Mouse (Mus musculus): ENCODE results near the gene Maco1.

The Maco1 gene

DNA sequence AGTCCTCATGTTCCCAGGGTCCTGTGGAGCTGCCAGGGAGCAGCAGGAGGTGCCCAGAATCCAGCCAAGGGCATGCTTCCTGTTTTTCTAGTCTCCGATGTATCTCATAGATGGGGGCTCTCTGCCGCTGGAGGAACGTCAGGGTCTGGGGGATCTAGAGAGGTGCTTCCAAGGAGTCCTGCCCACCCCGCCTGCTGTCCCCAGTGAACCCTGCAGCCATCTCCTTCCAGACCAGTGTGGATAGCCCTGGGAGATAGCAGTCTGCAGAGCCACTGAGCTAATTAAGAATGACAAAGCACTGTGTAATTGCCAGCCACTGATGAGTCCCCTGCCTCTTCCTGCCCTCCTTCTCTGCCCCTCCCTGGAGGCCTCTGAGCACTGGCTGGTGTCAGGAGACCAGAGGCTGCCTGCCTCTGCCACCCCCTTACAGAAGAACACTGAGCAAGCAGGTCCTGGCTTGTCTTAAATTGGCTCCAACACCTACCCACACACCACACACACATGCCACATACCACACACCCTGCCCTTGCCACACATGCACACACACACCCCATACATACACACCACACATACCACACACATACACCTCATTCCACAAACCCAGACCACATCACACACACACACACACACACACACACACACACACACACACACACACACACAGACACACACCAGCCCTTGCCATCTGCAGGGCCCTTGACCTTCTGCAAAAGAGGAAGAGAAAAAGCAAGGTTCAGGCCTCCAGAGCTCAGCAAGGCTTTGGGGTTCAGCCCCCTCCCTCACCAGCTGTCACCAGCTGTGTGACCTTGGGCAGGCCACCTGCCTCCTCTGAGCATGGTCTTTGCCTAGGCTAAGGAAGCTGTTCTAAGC, 80.1 kb downstream of the Maco1 start:
- no peak for DNase-seq (ENCODE audit: low read depth, low spot score)

DNA sequence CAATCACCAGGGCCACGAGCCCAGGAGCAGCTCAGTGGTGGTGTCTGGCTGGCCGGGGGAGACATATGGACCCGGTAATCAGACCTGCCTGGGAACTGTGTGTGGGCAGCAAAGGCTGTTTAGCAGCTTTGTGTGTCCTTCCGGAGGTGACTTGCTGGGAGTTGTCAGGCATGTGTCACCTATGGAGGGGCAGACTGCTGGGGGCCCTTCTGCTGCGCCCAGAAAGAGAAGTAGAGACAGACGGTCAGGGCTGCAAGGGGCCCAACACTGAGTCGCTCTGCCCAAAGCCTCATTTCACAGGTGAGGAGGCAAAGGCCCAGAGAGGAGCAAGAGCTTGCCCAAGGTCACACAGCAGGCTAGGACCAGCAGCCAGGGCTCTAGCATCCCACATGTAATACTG, 83.3 kb downstream of the Maco1 start:
- no peak for DNase-seq (ENCODE audit: low read depth, low spot score)

DNA sequence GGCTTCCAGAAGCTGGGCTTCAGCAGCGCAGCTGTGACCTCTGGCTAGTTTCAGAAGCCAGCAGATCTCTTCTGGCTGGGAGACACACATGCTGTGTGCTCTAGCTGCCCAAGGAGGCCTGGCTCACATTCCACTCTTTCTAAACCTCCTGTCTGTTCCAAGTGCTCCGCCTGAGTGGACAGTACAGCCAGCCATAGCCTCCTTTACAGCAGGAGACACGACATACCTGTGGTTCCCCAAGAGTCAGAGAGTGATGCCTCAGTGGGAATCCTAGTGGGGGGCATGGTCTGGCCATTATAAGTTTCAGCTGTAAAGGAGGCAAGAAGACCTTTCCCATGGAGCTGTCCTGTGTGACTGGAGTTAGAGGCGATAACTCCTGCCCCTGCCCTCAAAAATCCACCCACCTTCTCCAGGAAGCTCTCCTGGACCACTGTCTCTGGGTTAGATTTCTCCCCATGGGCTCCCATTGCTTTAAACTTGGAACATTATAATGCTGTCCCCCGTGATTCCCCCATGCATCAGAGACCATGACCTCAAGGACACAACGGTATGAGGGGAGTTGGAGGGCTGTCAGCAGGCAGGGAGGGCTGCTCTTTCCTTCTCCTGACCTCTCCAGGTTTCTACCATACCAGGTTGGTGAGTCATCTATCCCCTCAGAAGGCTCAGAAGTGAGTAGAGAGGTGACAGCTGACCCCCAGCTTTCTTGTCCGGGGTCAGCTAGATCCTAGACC, 83.9 kb downstream of the Maco1 start:
- peak; percentile 74 for DNase-seq (ENCODE audit: low read depth, low spot score)

DNA sequence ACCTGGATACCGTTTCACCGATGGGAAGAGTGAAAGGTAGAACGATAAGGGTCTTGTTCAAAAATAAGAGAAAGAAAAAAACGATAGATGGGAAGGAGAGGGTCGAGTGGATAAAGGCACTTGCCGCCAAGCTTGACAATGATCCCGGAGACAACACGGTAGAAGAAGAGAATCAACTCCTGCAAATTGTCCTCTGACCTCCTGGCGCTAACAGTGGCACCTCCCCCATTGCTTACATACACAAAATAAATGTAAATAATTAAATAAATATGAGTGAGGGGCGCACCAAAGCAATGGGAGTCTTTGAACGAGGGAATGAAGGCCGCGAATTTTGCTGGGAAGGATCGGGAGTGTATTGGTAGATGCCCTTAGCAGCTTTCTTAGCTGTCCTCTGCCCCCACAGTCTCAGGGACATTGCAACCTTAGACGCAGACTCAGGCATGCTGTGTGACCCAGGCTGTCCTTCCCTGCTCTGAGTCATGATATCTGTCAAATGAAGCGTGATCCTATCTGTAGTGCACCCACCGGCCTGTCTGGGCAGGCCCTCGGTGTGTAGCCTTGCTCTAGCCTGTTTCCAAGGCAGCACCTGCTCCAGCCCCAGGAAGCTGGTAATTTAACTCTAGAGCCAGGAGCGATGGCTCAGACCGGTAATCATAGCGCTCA, 84.8 kb downstream of the Maco1 start:
- no peak for DNase-seq (ENCODE audit: low read depth, low spot score)

DNA sequence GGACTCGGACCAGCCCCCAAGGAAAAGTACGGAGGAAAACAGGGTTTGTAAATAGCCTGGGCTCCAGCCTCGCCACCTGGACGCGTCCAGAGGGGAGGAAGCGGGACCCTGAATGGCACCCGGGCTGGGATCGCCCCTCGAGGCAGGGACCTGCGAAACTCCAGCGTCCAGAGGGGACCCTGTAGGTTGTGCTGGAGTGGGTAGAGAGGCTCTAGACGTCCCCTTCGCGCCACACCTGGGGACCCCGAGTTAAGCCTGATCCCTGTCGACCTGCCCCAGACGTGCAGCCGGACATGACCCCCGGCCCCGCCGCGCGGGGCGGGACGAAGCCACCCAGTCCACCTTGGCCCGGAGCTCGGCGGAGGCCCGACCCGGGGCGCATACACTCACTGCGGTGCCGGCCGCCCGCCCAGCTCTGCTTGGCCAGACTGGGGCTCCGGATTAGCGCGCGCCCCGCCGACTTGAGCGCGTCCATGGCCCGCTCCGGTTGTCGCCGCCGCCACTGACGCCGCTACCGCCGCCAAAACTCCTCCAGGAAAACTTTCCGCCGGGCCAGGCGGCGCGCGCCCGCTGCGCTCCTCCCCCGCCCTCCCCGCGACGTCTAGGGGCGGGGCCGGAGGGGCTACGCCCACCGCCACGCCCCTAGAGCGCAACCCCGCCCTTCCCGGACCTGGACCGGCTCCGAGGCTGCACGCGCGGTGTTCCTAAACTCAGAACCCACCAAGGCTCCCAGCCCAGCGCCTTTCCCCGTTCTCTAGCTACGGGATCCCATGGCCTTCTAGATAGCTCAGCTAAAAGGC, 85.5 kb downstream of the Maco1 start, which contains the start of gene Ldlrap1:
Gene Ldlrap1 (minus strand): TSS at position 599 of the 800 bp plus-strand sequence.
- DNase-seq (ENCODE audit: low read depth, low spot score): peak; percentile 71

DNA sequence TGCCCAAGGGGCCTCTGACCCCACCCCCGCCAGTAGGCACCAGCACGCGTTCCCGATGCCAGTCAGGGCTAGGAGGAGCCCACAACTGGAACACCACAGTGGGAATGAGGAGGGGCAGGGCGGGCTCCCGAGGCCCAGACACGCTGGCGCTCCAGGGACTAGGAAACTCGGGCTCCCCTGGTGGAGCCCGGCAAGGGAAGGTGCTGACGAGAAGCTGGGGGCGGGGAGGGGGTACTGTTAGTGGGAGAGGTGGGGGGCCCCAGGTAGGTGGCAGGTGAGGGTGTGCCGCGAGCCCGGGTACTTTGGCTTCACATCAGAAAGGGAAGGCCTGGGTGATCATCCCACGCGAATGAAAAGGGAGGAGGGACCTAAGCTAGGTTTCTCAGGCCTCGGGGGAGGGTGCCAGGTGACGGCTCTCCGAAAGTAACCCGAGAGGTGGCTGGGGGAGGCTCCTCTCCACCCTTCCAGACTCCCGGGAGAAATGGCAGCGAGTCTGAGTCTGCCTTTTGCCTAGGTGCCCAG, 86.2 kb downstream of the Maco1 start:
- no peak for DNase-seq (ENCODE audit: low read depth, low spot score)

DNA sequence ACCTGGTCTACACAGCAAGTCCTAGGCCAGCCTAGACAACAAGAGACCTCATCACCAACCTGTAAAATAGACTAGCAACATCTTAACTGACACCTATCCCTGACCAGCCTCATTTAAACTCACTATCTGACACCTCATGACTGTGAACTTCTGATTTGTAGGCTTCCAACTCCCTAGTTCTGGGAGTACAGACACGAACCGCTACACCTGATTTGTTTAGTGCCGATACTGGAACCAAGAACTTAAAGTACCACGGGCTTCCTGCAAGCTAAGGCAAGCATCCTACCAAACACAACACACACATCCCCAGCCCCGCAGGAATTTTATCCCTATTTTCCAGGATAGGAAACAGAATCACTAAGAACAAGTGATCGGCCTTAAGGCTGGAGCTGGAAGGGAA, 86.9 kb downstream of the Maco1 start:
- no peak for DNase-seq (ENCODE audit: low read depth, low spot score)

DNA sequence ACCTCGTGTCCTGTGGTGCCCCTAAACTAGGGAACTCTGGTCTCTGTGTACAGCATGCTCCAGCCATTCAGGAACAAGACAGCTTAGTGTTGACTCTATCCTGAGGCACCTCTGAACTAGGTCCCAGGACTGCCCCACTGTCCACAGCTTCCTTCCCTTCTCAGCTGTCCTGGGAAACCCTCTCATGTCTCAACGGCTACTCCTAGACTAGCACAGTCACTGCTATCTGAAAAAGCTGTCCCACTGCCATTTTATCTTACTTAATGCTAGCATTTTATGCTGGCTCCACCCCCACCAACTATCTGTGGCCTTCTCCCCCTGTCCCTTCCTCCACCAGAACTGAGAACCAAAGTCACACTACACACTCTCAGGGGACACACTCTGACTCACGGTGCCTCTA, 88.8 kb downstream of the Maco1 start:
- no peak for DNase-seq (ENCODE audit: low read depth, low spot score)

DNA sequence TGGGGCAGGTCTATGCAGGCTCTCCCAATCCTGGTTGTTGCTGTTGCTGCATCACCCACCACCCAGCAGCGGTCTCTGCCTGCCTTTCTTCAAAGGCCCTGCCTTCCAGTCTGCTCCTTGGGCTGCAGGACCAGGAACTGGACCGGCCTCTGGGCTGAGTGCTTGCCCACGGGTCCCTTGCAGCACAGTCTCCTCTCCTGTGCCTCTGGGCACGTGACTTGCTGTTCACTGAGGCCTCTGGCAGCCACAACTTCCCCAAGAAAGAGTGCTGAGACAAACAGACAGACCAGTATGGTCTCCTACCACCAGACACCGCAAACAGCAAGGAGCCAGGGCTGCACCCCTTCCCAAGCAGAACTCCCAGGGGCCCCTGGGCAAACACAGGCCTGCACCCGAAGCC, 90.8 kb downstream of the Maco1 start:
- DNase-seq (ENCODE audit: low read depth, low spot score): no peak

DNA sequence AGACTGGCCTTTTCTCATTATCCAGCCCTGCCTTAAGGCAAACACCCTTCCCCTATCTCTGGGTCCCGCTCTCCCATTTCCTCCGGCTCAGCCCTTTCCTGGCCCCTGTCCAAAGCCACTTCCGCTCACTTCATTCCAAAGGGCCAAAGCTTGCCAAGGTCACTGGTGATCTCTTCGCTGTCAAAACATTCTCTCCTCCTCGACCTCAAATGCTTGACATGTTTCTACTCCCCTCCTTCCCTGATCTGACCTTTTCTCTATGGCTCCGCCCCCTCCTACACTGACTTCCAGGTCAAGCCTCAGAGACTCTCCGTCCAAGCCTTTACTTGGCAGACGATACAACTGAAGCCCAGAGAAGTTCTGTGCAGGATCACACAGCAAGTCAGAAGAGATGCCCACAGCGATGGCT, 92.3 kb downstream of the Maco1 start:
- peak; percentile 75 for DNase-seq (ENCODE audit: low read depth, low spot score)

DNA sequence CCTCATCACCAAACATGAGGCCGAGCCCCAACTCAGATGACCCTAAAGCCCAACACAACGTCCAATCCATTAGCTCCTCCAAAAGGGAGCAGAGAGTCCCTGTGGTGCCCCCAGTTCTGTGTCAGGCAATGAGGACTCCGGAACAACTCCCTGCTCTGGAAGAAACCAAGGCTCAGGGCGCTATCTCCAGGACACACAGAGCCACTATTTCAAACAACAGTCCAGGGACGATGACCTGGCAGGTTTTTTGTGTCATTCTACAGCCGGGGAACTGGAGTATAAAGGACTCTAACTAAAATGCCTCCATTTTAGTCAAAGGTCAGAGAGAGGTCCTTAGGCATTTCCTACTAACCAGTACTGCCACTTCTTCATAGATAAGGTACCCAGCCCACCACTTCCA, 92.9 kb downstream of the Maco1 start:
- no peak for DNase-seq (ENCODE audit: low read depth, low spot score)

DNA sequence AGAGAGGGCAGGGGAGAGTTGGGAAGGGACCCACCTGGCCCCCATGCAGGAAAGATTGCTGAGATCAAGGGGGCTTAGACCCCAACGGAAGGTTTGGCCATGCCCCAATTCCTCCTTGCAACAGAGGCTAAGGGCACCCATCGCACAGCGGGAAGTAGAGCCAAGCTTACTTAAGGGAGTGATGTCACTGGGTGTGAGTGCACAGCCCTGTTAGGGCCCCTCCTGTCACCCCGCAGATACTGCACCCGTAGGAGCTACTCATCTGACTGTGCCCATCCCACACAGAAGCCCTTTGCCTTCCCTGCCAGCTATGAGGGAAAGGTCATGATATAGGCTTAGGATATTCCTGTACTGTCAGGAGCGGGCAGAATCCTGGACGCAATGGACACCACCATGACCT, 93.6 kb downstream of the Maco1 start:
- DNase-seq (ENCODE audit: low read depth, low spot score): no peak

DNA sequence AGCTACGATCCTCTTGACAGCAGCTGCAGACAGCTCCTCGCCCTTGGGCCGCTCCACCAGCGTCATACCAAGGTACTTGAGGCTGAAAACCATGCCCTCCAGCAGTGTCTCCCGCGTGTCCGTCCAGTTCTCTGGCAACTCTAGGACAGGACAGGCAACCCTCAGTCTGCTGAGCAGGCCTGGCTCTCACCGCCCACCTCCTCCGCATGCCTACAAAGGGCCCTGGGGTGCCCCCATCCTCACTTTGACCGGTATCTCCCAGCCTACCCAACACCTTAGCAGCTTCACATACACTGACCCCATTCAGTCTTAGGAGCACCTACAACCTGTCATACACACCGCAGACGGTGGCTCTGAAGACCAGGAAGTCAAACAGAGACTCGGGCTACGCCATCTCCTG, 94.2 kb downstream of the Maco1 start:
- DNase-seq (ENCODE audit: low read depth, low spot score): no peak

DNA sequence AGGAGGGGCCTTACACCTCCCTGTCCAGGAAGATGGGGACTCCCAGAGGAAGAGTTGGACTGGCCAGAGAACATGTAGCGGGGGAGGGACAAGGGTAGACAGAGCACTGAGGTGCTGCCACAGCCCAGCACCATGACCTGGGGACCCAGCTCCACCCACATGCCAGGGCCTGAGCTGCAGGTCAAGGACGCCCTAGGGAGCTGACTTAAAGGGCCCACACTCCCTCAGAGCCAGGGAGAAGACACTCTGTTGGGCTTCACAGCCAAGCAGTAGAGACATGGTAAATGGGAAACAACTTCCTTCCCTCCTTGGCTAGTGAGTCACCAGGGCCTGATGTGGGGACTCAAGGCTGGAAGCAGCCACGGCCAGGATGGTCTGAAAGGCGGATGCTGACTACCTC, 94.8 kb downstream of the Maco1 start:
- DNase-seq (ENCODE audit: low read depth, low spot score): no peak

DNA sequence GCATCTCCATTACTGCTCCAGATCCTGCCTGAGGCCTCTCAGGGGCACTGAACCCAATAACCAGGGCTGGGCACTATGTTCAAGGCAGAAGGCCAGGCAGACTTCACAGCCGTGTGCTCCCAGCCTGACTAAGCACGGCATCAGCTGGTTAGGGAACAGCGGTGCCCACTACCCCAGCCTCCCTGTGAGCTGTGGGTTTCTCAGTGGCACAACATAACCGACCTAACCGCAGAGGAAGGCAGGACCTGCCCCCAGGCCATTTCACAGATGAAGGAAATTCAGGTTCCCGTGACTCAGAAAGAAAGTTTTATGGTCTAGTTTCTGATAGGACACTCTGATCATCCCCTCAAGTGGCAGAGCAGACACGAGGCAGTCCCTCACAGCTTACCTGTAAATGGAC, 96.2 kb downstream of the Maco1 start:
- DNase-seq (ENCODE audit: low read depth, low spot score): no peak

DNA sequence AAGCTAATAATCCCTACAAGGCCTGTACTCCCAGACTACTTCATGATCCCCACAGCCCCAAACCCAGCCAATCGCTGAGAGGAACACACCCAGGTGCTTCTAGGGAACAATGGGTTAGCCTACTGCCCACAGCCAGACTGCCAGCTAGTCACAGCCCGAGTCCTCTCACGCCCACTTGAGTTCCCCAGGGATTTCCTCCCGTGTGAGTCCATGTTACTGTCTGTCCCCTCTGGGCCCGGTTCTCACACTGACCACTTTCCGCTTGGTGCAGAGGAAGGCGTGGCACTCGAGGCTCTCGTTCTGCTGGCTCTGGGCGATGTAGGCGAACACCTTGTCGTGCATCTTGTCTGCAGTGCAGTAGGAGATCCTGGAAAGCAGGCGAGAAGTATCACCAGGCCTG, 98.2 kb downstream of the Maco1 start:
- no peak for DNase-seq (ENCODE audit: low read depth, low spot score)

DNA sequence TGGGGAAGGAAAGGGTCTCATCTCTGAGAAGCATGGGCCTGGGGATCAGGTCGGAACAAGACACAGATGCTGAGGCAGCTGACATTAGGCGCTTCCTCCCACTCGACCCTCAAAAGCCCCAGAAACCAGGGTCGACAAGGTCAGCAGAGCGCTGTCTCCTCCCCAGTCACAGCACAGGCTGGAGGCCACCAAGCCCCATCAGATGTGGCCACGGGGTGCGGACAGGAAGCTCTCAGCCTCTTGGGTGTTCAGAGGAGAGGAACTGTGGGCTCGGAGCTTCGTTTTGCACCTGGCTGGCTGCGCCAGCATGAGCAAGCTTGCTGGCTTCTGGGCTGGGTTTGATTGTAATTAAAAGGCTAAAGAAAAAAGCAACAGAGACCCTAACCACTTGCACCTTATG, 98.8 kb downstream of the Maco1 start:
- no peak for DNase-seq (ENCODE audit: low read depth, low spot score)

DNA sequence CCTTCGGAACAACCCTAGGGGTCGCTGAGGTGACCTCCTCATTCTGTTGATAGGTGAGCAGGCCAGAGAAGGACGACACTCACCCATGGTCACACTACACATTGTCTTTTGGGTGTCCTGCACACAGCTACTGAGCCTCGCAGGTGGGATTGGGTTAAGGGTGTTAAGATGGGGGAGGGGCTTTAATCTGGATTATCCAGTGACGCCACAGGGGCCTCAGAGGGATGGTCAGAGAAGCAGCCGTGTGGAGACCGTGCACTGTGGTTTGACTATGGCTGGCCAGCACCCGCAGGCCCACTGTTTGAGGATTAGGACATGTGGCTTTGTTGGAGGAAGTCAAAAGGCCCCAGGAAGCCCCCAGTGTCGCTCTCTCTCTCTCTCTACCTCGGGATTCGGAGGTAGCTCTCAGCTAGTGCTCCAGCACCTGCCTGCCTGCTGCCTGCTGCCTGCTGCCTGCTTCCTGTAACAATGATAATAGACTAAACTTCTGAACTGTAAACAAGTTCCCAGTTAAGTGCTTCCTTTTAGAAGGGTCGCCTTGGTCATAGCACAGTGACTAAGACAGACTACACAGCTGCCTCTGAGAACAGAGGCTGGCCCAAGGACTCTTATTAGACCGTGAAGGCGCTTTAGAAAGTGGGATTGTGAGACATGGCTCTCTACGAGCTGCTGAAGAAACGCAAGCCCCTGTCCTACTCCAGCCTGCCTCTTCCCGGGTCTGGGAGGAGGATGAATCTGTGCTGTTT, 99.5 kb downstream of the Maco1 start:
- DNase-seq (ENCODE audit: low read depth, low spot score): no peak

DNA sequence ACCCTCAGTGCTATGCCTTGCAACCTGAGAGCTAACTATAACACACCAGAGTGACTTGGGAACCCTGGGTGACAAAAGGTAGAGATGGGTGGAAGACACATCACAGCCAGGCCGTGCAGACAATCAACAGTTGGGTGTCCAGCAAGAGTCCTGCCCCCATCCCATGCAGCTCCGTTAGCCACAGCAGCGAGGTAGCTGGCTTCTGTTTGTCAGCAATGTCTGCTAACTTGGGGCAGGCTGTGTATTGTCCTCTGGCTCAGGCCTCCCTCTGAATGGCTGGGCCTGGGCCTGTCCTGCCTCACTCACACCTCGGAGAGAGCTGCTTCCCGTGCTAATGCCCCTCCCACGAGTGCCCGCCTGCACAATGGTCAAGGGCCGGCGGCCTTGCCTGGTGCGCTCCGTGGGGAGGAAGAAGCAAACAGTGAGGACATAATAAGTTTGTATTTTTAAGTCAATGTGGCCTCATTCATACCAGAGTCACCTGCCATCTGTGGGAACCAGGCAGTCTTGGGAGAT, 100.2 kb downstream of the Maco1 start:
- DNase-seq (ENCODE audit: low read depth, low spot score): no peak
